Mouse (Mus musculus): ENCODE results near the gene Il21r. TPM values are rescaled to one million over a fixed set of nuclear protein-coding genes. Genes with fewer than 3 reads are reported as not detected.

Gene Il21r
- polyA plus RNA-seq, 1 experiment = 0.39 TPM

- no peaks in the 10 kb centered on the region for H3K27me3 ChIP-seq (ENCODE audit: control insufficient read depth, insufficient read depth, low read length)
- no peak overlapping the region for H3K4me3 ChIP-seq (replicated peaks; ENCODE audit: insufficient read depth, low read depth, low read length)
- 58% methylated on average over 6 of the region's 6 CpGs for WGBS
- H3K4me1 ChIP-seq (ENCODE audit: control insufficient read depth, insufficient read depth, low read length) = no peaks in the 10 kb centered on the region
- TF ChIP-seq CTCF (IDR thresholded peaks at IDR 0.05; ENCODE audit: borderline replicate concordance, insufficient read depth, low read depth, low read length) (no peak), POLR2A (IDR thresholded peaks at IDR 0.05; ENCODE audit: borderline replicate concordance, insufficient read depth, low read length) (no peak)
- no peak overlapping the region for H3K27ac ChIP-seq (ENCODE audit: insufficient read depth, low read length)
- DNase-seq = no peak
Measured at GRCm38 (mm10) chr7:125583325-125584004, 19.8 kb upstream of the Il21r start.

- Histone ChIP-seq H3K4me1 (ENCODE audit: control insufficient read depth, insufficient read depth, low read length) (no peaks in the 10 kb centered on the region), H3K27me3 (ENCODE audit: control insufficient read depth, insufficient read depth, low read length) (no peaks in the 10 kb centered on the region), H3K4me3 (replicated peaks; ENCODE audit: insufficient read depth, low read depth, low read length) (no peak overlapping the region), H3K27ac (ENCODE audit: insufficient read depth, low read length) (no peak overlapping the region)
- TF ChIP-seq POLR2A (IDR thresholded peaks at IDR 0.05; ENCODE audit: borderline replicate concordance, insufficient read depth, low read length) (no peak), CTCF (IDR thresholded peaks at IDR 0.05; ENCODE audit: borderline replicate concordance, insufficient read depth, low read depth, low read length) (no peak)
- DNase-seq = no peak
- 90% methylated on average over 5 of the region's 5 CpGs for WGBS
Measured at GRCm38 (mm10) chr7:125584005-125584369, 19.2 kb upstream of the Il21r start.

DNA sequence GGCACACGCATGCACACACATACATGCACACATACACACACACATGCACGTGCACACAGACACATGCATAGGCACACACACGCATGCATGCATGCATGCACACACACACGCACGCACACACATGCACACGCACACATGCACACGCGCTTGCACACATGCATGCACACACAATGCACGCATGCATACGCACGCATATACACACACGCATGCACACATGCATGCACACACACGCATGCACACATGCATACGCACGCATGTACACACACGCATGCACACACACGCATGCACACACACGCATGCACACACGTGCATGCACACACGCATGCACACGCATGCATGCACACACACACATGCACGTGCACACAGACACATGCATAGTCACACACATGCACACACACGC, 16.9 kb upstream of the Il21r start:
- no peak overlapping the region for H3K4me3 ChIP-seq (replicated peaks; ENCODE audit: insufficient read depth, low read depth, low read length)
- WGBS = 98% methylated on average over 23 of the region's 23 CpGs
- TF ChIP-seq CTCF (IDR thresholded peaks at IDR 0.05; ENCODE audit: borderline replicate concordance, insufficient read depth, low read depth, low read length) = no peak
- TF ChIP-seq POLR2A (IDR thresholded peaks at IDR 0.05; ENCODE audit: borderline replicate concordance, insufficient read depth, low read length) = no peak
- no peak for DNase-seq
- H3K4me1 ChIP-seq (ENCODE audit: control insufficient read depth, insufficient read depth, low read length) = no peaks in the 10 kb centered on the region
- H3K27ac ChIP-seq (ENCODE audit: insufficient read depth, low read length) = no peak overlapping the region
- no peaks in the 10 kb centered on the region for H3K27me3 ChIP-seq (ENCODE audit: control insufficient read depth, insufficient read depth, low read length)

DNA sequence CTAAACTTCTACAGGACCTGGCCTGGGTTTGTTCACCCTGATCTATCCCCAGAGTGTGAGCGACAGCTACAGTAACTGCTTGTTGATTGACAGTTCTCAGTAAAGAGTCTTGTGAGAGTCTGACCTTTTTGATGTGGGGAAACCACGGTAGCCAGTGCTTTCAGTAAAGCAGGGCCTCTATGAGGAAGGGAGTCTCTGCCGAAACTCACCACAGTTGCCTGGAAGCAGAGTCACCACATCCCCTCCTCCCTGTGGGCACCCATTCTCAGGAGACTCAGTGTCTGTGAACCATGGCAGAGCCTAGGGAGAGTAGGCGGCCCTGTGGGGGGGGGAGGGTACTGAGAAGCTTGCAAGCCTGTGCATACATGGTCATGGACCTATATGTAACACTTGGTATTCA, 14.5 kb upstream of the Il21r start:
- no peaks in the 10 kb centered on the region for H3K27me3 ChIP-seq (ENCODE audit: control insufficient read depth, insufficient read depth, low read length)

DNA sequence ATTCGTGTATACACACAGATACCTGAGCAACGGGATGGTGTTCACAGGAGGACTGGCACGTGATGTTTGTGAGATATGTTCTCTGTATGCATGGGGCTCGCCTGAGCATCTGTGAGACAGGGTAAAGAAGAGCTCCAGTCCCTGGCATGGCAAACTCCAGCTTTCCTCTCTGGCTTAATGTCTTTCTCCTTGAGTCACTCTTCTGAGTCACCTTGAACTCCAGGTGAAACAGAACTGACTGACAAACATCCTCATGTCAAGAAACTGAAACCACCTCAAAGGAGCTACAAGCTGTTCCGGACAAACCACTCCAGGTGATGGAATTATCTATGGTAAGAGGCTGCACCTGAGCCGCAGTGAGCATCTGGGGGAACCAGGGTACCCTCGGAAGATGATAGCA, 13.3 kb upstream of the Il21r start:
- WGBS = 91% methylated on average over 7 of the region's 7 CpGs
- DNase-seq = no peak

More for the DNA sequence above, 14.5 kb upstream of the Il21r start:
- Histone ChIP-seq H3K4me1 (ENCODE audit: control insufficient read depth, insufficient read depth, low read length) (no peaks in the 10 kb centered on the region), H3K4me3 (replicated peaks; ENCODE audit: insufficient read depth, low read depth, low read length) (no peak overlapping the region), H3K27ac (ENCODE audit: insufficient read depth, low read length) (no peak overlapping the region)
- TF ChIP-seq POLR2A (IDR thresholded peaks at IDR 0.05; ENCODE audit: borderline replicate concordance, insufficient read depth, low read length) (no peak), CTCF (IDR thresholded peaks at IDR 0.05; ENCODE audit: borderline replicate concordance, insufficient read depth, low read depth, low read length) (no peak)
- 87% methylated on average over 4 of the region's 4 CpGs for WGBS
- DNase-seq = no peak

DNA sequence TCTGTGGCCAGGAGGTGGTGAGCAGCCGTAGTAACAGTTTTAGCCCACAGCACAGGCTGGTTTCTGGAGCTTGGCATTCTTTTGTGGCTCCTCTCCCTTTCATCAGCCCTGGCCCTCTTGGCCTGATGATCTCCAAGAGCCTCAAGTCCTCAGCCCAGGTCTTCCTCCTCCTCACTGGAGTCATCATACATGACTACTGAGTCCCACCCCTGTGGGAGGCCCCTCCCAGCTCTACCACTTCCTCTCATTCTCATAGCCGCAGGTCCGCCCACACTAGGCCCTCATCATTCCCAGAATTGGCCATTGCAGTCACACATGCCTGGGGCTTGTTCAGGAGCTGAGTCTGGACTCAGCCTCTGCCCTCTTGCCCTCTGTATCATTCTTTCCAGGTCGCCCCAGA, 9.4 kb upstream of the Il21r start:
- no peak overlapping the region for H3K27ac ChIP-seq (ENCODE audit: insufficient read depth, low read length)
- no peak for DNase-seq
- no peaks in the 10 kb centered on the region for H3K27me3 ChIP-seq (ENCODE audit: control insufficient read depth, insufficient read depth, low read length)
- no peak overlapping the region for H3K4me3 ChIP-seq (replicated peaks; ENCODE audit: insufficient read depth, low read depth, low read length)
- 87% methylated on average over 4 of the region's 4 CpGs for WGBS
- no peaks in the 10 kb centered on the region for H3K4me1 ChIP-seq (ENCODE audit: control insufficient read depth, insufficient read depth, low read length)
- TF ChIP-seq CTCF (IDR thresholded peaks at IDR 0.05; ENCODE audit: borderline replicate concordance, insufficient read depth, low read depth, low read length) (no peak), POLR2A (IDR thresholded peaks at IDR 0.05; ENCODE audit: borderline replicate concordance, insufficient read depth, low read length) (no peak)

More for the DNA sequence above, 13.3 kb upstream of the Il21r start:
- no peaks in the 10 kb centered on the region for H3K4me1 ChIP-seq (ENCODE audit: control insufficient read depth, insufficient read depth, low read length)
- no peaks in the 10 kb centered on the region for H3K27me3 ChIP-seq (ENCODE audit: control insufficient read depth, insufficient read depth, low read length)
- no peak overlapping the region for H3K4me3 ChIP-seq (replicated peaks; ENCODE audit: insufficient read depth, low read depth, low read length)
- TF ChIP-seq POLR2A (IDR thresholded peaks at IDR 0.05; ENCODE audit: borderline replicate concordance, insufficient read depth, low read length) (no peak), CTCF (IDR thresholded peaks at IDR 0.05; ENCODE audit: borderline replicate concordance, insufficient read depth, low read depth, low read length) (no peak)
- H3K27ac ChIP-seq (ENCODE audit: insufficient read depth, low read length) = no peak overlapping the region

DNA sequence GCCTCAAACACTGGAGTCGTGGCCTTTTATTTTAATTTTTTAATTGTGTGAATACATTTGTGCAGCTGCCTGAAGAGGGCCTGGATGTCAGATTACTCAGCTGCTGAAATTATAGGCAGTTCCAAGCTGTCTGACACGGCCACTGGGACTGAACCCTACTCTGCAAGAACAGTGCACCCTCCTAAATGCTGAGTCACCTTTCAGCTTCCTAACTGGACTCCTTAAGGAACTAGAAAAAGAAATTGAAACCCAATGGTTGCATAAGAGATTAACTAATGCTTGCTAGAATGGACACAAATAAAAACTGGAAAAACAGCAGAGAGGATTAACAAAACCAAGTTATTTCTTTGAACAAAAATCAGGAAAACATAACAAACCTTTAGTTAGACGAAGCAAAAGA, 6.8 kb upstream of the Il21r start:
- H3K27me3 ChIP-seq (ENCODE audit: control insufficient read depth, insufficient read depth, low read length) = no peaks in the 10 kb centered on the region
- H3K27ac ChIP-seq (ENCODE audit: insufficient read depth, low read length) = no peak overlapping the region
- WGBS = 66% methylated on average over 3 of the region's 3 CpGs
- DNase-seq = no peak
- H3K4me3 ChIP-seq (replicated peaks; ENCODE audit: insufficient read depth, low read depth, low read length) = no peak overlapping the region
- no peaks in the 10 kb centered on the region for H3K4me1 ChIP-seq (ENCODE audit: control insufficient read depth, insufficient read depth, low read length)
- no peak for TF ChIP-seq CTCF (IDR thresholded peaks at IDR 0.05; ENCODE audit: borderline replicate concordance, insufficient read depth, low read depth, low read length)
- TF ChIP-seq POLR2A (IDR thresholded peaks at IDR 0.05; ENCODE audit: borderline replicate concordance, insufficient read depth, low read length) = no peak

DNA sequence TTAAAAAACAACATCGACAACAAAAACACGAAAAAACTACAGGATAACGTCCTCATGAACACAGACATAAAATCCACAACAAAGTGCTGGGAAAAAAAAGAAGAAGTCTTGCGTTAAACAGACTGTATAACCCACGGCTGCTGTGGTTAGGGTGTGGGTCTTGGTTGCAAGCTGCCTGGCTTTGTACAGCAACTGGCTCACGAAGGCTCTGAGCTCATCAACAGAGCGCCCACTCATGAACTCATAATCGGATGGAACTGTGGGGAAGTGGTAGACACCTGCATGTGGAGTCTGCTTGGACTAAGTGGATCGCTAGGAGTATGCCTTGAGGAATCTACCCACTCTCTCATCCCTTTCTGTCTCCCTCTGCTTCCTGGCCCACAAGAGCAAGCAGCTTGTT, 6.1 kb upstream of the Il21r start:
- TF ChIP-seq POLR2A (IDR thresholded peaks at IDR 0.05; ENCODE audit: borderline replicate concordance, insufficient read depth, low read length) (no peak), CTCF (IDR thresholded peaks at IDR 0.05; ENCODE audit: borderline replicate concordance, insufficient read depth, low read depth, low read length) (no peak)
- H3K27me3 ChIP-seq (ENCODE audit: control insufficient read depth, insufficient read depth, low read length) = no peaks in the 10 kb centered on the region; the same call in 1 of the 2 replicates
- 89% methylated on average over 9 of the region's 9 CpGs for WGBS
- DNase-seq = no peak
- no peak overlapping the region for H3K4me3 ChIP-seq (replicated peaks; ENCODE audit: insufficient read depth, low read depth, low read length)
- H3K27ac ChIP-seq (ENCODE audit: insufficient read depth, low read length) = no peak overlapping the region
- H3K4me1 ChIP-seq (ENCODE audit: control insufficient read depth, insufficient read depth, low read length) = no peaks in the 10 kb centered on the region
